Mouse (Mus musculus): ENCODE results near the gene Tob2.

Tob2 gene

GRCm38 (mm10) chr15:81836966-81837920, 21.4 kb downstream of the Tob2 start:
- DNase-seq (ENCODE audit: low spot score): no peak

- DNase-seq (ENCODE audit: low spot score): no peak
These were observed 22.3 kb downstream of the Tob2 start for GRCm38 (mm10) chr15:81836124-81836821.

- DNase-seq (ENCODE audit: low spot score): no peak
These were observed 23.4 kb downstream of the Tob2 start for GRCm38 (mm10) chr15:81835007-81835880.

GRCm38 (mm10) chr15:81834171-81834841, 24.3 kb downstream of the Tob2 start:
- DNase-seq (ENCODE audit: low spot score): no peak

- DNase-seq (ENCODE audit: low spot score): no peak
These were observed 25.1 kb downstream of the Tob2 start for GRCm38 (mm10) chr15:81833481-81833880.

- no peak for DNase-seq (ENCODE audit: low spot score)
These were observed 26.4 kb downstream of the Tob2 start for GRCm38 (mm10) chr15:81832219-81832618.

GRCm38 (mm10) chr15:81831136-81831825, 27.3 kb downstream of the Tob2 start:
- DNase-seq (ENCODE audit: low spot score): peak; percentile 79

GRCm38 (mm10) chr15:81830530-81830929, 28.1 kb downstream of the Tob2 start:
- no peak for DNase-seq (ENCODE audit: low spot score)

- no peak for DNase-seq (ENCODE audit: low spot score)
These were observed 29.4 kb downstream of the Tob2 start for GRCm38 (mm10) chr15:81829208-81829580.

GRCm38 (mm10) chr15:81828426-81829207, 30.0 kb downstream of the Tob2 start:
- no peak for DNase-seq (ENCODE audit: low spot score)

GRCm38 (mm10) chr15:81824832-81825231, 33.8 kb downstream of the Tob2 start:
- no peak for DNase-seq (ENCODE audit: low spot score)

GRCm38 (mm10) chr15:81822631-81823030, 36.0 kb downstream of the Tob2 start:
- DNase-seq (ENCODE audit: low spot score): no peak

GRCm38 (mm10) chr15:81818404-81818803, 40.2 kb downstream of the Tob2 start:
- DNase-seq (ENCODE audit: low spot score): no peak

GRCm38 (mm10) chr15:81814716-81815370, 43.8 kb downstream of the Tob2 start:
- no peak for DNase-seq (ENCODE audit: low spot score)

- no peak for DNase-seq (ENCODE audit: low spot score)
These were observed 44.5 kb downstream of the Tob2 start for GRCm38 (mm10) chr15:81813986-81814705.

- DNase-seq (ENCODE audit: low spot score): no peak
These were observed 45.6 kb downstream of the Tob2 start for GRCm38 (mm10) chr15:81812696-81813631.

- no peak for DNase-seq (ENCODE audit: low spot score)
These were observed 46.3 kb downstream of the Tob2 start for GRCm38 (mm10) chr15:81812287-81812686.

GRCm38 (mm10) chr15:81811599-81811996, 47.0 kb downstream of the Tob2 start:
- no peak for DNase-seq (ENCODE audit: low spot score)

Data from spleen, adult 12 weeks (tissue).